Mouse (Mus musculus) G1E (cell line): ENCODE data around the gene Acot10.

Source experiments
- CTCF ChIP-seq: IDR thresholded peaks from 2 replicates; pipeline ENCODE4 v1.5.1; 2012; ENCODE audit warnings: low read depth, low read length, inconsistent platforms, mixed read lengths
- GATA1 ChIP-seq: IDR thresholded peaks from 2 replicates; pipeline ENCODE4 v1.6.1; 2012; ENCODE audit warnings: borderline replicate concordance, low read length, inconsistent platforms, mixed read lengths
- GATA2 ChIP-seq: IDR thresholded peaks from 2 replicates; pipeline ENCODE4 v1.6.1; 2012; ENCODE audit warnings: low read depth, low read length, inconsistent platforms, borderline replicate concordance
- POLR2AphosphoS5 ChIP-seq: IDR thresholded peaks from 2 replicates; pipeline ENCODE4 v1.6.1; 2012; ENCODE audit warnings: low read depth, low read length, inconsistent platforms; ENCODE audit not compliant: insufficient replicate concordance
- TAL1 ChIP-seq: conservative IDR thresholded peaks from 2 replicates; pipeline ENCODE4 v1.6.1; 2012; ENCODE audit warnings: low read depth, low read length, inconsistent platforms, mixed read lengths

DNA sequence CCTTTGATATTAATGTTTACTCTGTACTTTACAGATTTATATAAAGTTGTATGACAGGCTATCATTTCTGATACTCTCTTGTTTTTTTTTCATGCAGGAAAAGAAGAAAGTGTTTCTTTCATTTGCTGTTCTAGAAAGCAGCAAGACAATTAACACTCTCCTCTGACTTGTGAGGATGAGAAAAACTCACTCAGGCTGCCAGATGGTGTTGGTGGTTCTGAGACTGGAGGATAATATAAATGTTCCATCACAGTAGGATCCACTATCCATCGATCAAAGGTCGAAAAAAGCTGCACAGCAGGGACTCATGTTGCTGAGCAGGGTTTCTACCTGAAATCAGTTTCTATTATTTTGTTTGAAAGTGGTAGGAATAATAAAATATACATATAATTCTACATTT, 32.0 kb downstream of the Acot10 start:
- no peak for TF ChIP-seq GATA1
- TF ChIP-seq CTCF: no peak
- no peak for TF ChIP-seq TAL1
- no peak for TF ChIP-seq POLR2AphosphoS5
- TF ChIP-seq GATA2: no peak
